Mouse (Mus musculus): ENCODE measurements around the gene Shisa4. TPM values are rescaled to one million over a fixed set of nuclear protein-coding genes. Genes with fewer than 3 reads are reported as not detected.

The Shisa4 gene
- 14.0 and 16.7 TPM in 2 replicates for polyA plus RNA-seq (2012; rRNA removed)

GRCm38 (mm10) chr1:135374868-135375581, at the start of gene Shisa4:
TSS of gene Shisa4 (minus strand) at chr1:135375237.
- H3K4me1 ChIP-seq (ENCODE audit: control insufficient read depth, insufficient read depth, low read length): peaks cover 4% of the 10 kb centered on the region; the same call in 1 of the 2 replicates
- H3K4me3 ChIP-seq (replicated peaks; ENCODE audit: extremely low read depth, low read depth, low read length): peak within 1 kb of the TSS; percentile 49
- DNase-seq: peak; percentile 68
- TF ChIP-seq POLR2A (IDR thresholded peaks at IDR 0.05; ENCODE audit: borderline replicate concordance, extremely low read depth, low read depth, low read length) (peak; percentile 27; the same call in 1 of the 2 replicates), CTCF (IDR thresholded peaks at IDR 0.05; ENCODE audit: insufficient read depth, low read length) (no peak)
- 2% methylated on average over 37 of the region's 38 CpGs for WGBS

GRCm38 (mm10) chr1:135422772-135423171, 47.7 kb upstream of the Shisa4 start:
- Histone ChIP-seq H3K4me1 (ENCODE audit: control insufficient read depth, insufficient read depth, low read length) (no peaks in the 10 kb centered on the region), H3K4me3 (replicated peaks; ENCODE audit: extremely low read depth, low read depth, low read length) (no peak overlapping the region)
- TF ChIP-seq POLR2A (IDR thresholded peaks at IDR 0.05; ENCODE audit: borderline replicate concordance, extremely low read depth, low read depth, low read length) (no peak), CTCF (IDR thresholded peaks at IDR 0.05; ENCODE audit: insufficient read depth, low read length) (no peak)
- 88% methylated on average over 6 of the region's 6 CpGs for WGBS
- no peak for DNase-seq

GRCm38 (mm10) chr1:135413996-135414395, 39.0 kb upstream of the Shisa4 start:
- H3K4me1 ChIP-seq (ENCODE audit: control insufficient read depth, insufficient read depth, low read length): peaks cover 11% of the 10 kb centered on the region
- no peak for TF ChIP-seq CTCF (IDR thresholded peaks at IDR 0.05; ENCODE audit: insufficient read depth, low read length)
- no peak for TF ChIP-seq POLR2A (IDR thresholded peaks at IDR 0.05; ENCODE audit: borderline replicate concordance, extremely low read depth, low read depth, low read length)
- DNase-seq: no peak
- H3K4me3 ChIP-seq (replicated peaks; ENCODE audit: extremely low read depth, low read depth, low read length): no peak overlapping the region

- Histone ChIP-seq H3K4me1 (ENCODE audit: control insufficient read depth, insufficient read depth, low read length) (peaks cover 11% of the 10 kb centered on the region), H3K4me3 (replicated peaks; ENCODE audit: extremely low read depth, low read depth, low read length) (no peak overlapping the region)
- WGBS: 78% methylated on average over 4 of the region's 4 CpGs
- DNase-seq: no peak
- TF ChIP-seq CTCF (IDR thresholded peaks at IDR 0.05; ENCODE audit: insufficient read depth, low read length): no peak
- no peak for TF ChIP-seq POLR2A (IDR thresholded peaks at IDR 0.05; ENCODE audit: borderline replicate concordance, extremely low read depth, low read depth, low read length)
Measured at GRCm38 (mm10) chr1:135412130-135412529, 37.1 kb upstream of the Shisa4 start.

GRCm38 (mm10) chr1:135410967-135411366, 35.9 kb upstream of the Shisa4 start:
- DNase-seq: peak; percentile 25
- H3K4me3 ChIP-seq (replicated peaks; ENCODE audit: extremely low read depth, low read depth, low read length): no peak overlapping the region
- TF ChIP-seq CTCF (IDR thresholded peaks at IDR 0.05; ENCODE audit: insufficient read depth, low read length) (no peak), POLR2A (IDR thresholded peaks at IDR 0.05; ENCODE audit: borderline replicate concordance, extremely low read depth, low read depth, low read length) (no peak)
- peaks cover 11% of the 10 kb centered on the region for H3K4me1 ChIP-seq (ENCODE audit: control insufficient read depth, insufficient read depth, low read length)
- WGBS: 7% methylated on average over 2 of the region's 2 CpGs

- 89% methylated on average over 4 of the region's 4 CpGs for WGBS
- peaks cover 11% of the 10 kb centered on the region for H3K4me1 ChIP-seq (ENCODE audit: control insufficient read depth, insufficient read depth, low read length)
- no peak for DNase-seq
- H3K4me3 ChIP-seq (replicated peaks; ENCODE audit: extremely low read depth, low read depth, low read length): no peak overlapping the region
- TF ChIP-seq CTCF (IDR thresholded peaks at IDR 0.05; ENCODE audit: insufficient read depth, low read length) (no peak), POLR2A (IDR thresholded peaks at IDR 0.05; ENCODE audit: borderline replicate concordance, extremely low read depth, low read depth, low read length) (no peak)
Measured at GRCm38 (mm10) chr1:135408973-135409372, 33.9 kb upstream of the Shisa4 start.

GRCm38 (mm10) chr1:135405356-135405755, 30.3 kb upstream of the Shisa4 start:
- H3K4me3 ChIP-seq (replicated peaks; ENCODE audit: extremely low read depth, low read depth, low read length): no peak overlapping the region
- H3K4me1 ChIP-seq (ENCODE audit: control insufficient read depth, insufficient read depth, low read length): no peaks in the 10 kb centered on the region
- no peak for TF ChIP-seq POLR2A (IDR thresholded peaks at IDR 0.05; ENCODE audit: borderline replicate concordance, extremely low read depth, low read depth, low read length)
- no peak for TF ChIP-seq CTCF (IDR thresholded peaks at IDR 0.05; ENCODE audit: insufficient read depth, low read length)
- no peak for DNase-seq
- WGBS: 83% methylated on average over 7 of the region's 7 CpGs

GRCm38 (mm10) chr1:135401452-135402110, 26.5 kb upstream of the Shisa4 start:
- TF ChIP-seq CTCF (IDR thresholded peaks at IDR 0.05; ENCODE audit: insufficient read depth, low read length) (no peak), POLR2A (IDR thresholded peaks at IDR 0.05; ENCODE audit: borderline replicate concordance, extremely low read depth, low read depth, low read length) (no peak)
- DNase-seq: no peak

GRCm38 (mm10) chr1:135399466-135399865, 24.4 kb upstream of the Shisa4 start:
- no peak overlapping the region for H3K4me3 ChIP-seq (replicated peaks; ENCODE audit: extremely low read depth, low read depth, low read length)
- no peak for DNase-seq
- TF ChIP-seq CTCF (IDR thresholded peaks at IDR 0.05; ENCODE audit: insufficient read depth, low read length) (no peak), POLR2A (IDR thresholded peaks at IDR 0.05; ENCODE audit: borderline replicate concordance, extremely low read depth, low read depth, low read length) (no peak)
- H3K4me1 ChIP-seq (ENCODE audit: control insufficient read depth, insufficient read depth, low read length): no peaks in the 10 kb centered on the region
- WGBS: 88% methylated on average over 5 of the region's 5 CpGs

More at GRCm38 (mm10) chr1:135401452-135402110, 26.5 kb upstream of the Shisa4 start:
- Histone ChIP-seq H3K4me1 (ENCODE audit: control insufficient read depth, insufficient read depth, low read length) (no peaks in the 10 kb centered on the region), H3K4me3 (replicated peaks; ENCODE audit: extremely low read depth, low read depth, low read length) (no peak overlapping the region)
- 92% methylated on average over 3 of the region's 3 CpGs for WGBS

Data from lung, adult 2 months (tissue).